Mouse (Mus musculus) kidney, postnatal 4 days (tissue): Measurements from ENCODE around the gene Dtnb.

Experiments used
- DNase-seq, 2 experiments: peaks; one replicate each; pipeline ENCODE4 v3.0.0; 2021; ENCODE audit warnings: mixed read lengths in 2 of 2

The Dtnb gene

DNA sequence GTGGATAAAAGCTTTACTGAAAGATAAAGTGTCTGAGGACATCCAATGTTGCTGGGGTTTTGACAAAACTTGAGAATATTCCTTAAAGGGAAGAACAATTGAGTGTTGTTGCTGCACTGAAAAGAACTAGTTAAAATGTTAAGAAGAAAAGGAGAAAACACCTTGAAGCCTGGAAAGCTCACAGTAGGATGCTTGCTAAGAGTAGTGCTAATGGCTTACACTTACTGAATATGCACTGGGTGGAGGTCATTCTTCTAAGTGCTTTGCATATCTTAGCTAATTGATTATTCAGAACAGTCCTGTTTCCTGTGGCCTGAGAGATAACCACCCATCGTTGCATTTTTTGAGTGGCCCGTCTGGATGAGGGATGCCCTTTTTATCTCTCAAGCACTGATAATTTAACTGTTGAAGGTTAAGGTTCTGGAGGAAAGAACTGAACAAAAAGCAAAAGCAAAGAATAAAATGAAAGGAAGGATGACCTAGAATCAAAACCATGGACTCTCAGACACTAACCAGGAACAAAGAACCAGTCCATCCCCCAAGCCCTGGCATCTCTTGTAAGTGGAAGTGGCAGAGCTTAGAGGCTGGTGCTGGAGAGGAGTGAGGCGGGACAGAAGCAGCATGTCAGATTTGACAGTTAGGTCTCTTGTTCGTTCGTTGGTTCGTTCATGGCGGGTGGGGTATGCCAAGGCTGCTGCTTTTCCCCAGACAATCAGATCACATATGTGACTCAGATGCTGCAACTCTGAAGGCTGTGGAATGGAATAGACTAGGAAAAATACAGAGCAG is 166.8 kb downstream of the Dtnb start:
- DNase-seq, result no peak

- peak in 1 of 2 experiments; percentile 13 for DNase-seq
Measured at GRCm38 (mm10) chr12:3739749-3740704, 167.8 kb downstream of the Dtnb start.

GRCm38 (mm10) chr12:3740705-3741081 is 168.5 kb downstream of the Dtnb start:
- no peak for DNase-seq

DNA sequence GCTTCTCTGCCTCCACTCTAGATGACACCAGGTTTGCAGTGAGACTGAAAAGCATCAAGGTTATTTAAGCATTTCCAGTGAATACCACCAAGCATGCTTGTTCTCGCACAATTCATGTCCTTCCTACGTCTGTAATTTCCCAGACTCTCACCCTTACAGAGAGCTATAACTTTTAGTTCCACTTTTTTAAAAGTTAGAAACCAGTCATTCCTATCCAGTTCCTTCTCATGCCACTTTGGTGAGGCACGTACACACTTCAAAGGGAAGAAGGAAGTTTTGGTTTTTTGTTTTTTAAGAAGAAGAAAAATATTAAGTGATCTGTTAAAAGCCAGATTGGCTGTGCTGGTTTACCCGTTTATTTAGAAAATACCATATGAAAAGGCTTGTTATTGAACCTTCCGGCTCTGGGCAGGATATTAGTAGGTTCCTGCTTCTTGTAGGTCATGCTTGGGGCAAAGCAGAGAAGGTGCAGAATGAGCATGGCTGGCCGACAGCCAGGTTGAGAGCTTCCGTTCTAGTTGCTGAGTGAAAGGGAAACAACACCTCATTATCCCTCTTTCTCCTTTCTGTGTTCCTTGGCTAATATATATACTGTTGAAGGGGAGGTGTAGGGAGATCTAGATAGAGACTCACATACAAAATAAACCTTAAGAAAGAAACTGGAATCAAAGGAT is 173.4 kb downstream of the Dtnb start:
- DNase-seq, result peak; percentile 58 to 73

DNA sequence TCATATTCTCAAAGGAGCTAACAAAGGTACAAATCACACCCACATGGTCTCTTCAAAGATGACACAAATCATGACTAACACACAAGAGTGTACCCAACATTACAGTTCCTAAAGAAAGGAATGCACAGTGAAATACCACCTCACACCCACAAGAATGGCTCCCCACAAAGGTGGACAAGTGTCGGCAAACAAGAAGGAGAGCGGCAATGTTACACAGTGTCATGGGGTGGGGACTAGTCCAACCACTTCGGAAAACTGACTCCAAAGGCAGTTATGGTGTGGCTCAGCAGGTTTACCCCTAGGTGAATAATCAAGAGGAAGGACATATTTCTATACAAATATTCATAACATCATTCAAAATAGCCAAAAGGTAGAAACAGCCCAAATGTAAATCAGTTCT is 174.2 kb downstream of the Dtnb start:
- DNase-seq, result no peak

DNA sequence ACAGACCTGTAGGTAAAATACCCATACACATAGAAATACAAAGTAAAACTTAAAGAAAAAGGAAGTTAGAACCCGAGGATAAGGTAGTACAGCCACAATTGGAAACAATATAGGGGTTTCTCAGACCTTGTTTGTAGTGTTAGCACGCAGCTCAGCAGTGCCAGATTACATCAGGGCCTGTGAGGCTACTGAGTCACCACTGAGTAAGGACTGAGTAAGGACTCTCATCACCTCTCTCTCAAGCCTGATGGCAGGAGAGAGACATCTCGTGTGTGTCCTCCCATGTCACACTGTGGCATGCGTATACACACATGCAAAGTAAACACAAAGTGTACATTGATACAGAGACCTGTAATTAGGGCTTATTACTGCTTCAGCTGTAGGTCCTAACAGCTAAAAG is 175.4 kb downstream of the Dtnb start:
- no peak for DNase-seq

- no peak for DNase-seq
Measured at GRCm38 (mm10) chr12:3755522-3755921, 183.3 kb downstream of the Dtnb start.

- no peak for DNase-seq
Measured at GRCm38 (mm10) chr12:3756216-3756615, 184.0 kb downstream of the Dtnb start.

DNA sequence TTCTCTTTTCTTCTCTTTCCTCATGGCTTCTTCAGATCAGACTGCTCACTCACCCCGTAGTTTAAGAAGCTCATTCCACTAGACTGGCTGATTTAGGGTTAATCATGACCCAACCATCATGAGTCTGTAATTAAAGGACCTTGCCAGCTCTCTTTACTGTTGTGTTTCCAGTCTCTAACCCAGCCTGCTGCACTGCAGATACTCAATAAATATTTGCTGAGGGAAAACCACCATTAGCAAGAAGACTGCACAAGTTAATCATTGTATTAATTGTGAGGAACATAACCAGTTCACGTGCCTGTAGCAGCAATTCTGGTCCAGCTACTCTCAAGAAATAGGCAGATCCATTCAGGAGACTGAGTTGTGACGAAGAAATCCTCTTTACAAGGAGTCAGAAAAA is 185.9 kb downstream of the Dtnb start:
- DNase-seq, result no peak

DNA sequence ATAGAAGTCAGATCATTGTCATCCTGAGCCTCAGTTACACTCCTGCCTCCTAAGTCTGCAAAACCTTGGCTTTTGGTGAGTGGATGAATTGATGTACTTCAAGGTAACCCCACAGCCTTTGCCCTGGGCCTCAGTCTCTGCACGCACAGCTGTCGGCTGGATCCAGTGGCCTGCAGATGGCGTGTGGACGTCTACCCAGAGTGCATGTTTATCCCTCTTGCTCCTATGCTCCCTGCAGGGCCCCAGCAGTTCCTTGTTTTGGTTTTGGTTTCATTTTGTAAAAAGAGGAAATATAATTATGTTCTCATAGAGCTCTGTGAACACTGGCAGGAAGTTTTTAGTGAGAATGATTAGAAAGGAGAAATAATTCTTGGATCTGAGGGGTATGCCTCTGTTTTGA is 187.2 kb downstream of the Dtnb start:
- peak; percentile 66 to 78 for DNase-seq

DNA sequence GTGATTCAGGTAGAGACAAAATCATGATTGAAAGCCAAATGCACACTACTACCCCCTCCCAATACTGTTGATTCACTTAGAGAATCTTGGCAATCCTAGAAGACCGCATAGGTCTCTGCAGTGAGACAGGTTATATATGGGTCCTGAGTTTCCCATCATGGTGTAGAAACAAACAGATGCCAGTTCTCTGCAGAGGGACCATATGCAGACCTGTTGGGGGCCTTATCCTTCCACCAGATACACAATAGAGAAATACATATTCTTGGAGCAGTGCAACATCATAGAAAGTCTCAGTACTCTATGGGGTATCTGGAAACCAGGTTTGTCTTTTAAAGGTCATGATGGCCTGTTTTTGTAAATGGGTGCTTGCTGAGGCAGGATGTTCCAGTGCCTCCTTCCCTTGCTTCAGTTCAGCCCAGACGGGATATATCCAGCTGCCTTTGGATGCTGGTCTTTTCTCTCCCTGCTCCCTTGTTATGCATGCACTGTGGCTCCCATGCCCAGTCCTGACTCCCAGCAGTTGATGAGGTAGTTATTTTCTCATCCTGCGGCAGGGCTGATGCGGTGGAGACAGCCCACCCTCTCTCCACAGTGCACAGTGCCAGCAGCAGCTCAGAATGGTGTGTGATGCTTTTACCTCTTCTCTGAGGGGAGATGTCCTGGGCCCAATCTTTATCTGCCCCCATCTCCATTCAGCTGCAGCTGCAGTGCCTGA is 188.9 kb downstream of the Dtnb start:
- DNase-seq, result no peak

DNA sequence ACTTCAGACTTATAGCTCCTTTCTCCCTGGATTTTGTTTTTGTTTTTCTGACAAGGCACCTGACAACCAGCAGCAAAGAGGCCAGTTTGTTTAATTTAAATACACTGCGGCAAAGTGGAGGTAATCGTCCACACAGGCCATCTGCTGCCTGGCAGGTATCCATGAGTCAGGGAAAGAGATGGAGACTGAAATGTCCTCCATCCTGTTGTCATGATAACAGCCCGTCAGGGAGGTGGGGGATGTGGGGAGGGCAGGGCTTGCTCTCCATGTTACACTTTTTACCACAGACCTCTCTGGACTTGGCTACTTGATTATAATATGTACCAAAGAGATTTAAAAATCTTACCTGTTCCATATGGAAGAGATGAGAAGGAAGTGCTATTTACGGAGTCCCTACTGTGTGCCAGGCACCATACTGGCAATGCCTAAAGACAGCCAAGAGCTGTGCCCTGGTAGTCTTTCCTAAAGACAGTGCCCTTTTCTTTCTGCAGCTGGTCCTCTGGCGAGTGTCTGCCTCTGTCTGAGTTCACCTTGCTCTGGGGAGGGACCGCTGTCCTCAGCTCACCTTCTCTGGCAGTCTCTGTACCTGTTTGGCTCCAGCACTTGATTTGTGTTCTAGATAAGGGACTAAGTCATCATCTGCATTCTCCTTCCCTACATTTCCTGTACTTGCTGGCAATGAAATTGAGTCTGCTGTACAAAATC is 189.6 kb downstream of the Dtnb start:
- no peak for DNase-seq

- no peak for DNase-seq
Measured at GRCm38 (mm10) chr12:3764191-3764804, 192.1 kb downstream of the Dtnb start.

DNA sequence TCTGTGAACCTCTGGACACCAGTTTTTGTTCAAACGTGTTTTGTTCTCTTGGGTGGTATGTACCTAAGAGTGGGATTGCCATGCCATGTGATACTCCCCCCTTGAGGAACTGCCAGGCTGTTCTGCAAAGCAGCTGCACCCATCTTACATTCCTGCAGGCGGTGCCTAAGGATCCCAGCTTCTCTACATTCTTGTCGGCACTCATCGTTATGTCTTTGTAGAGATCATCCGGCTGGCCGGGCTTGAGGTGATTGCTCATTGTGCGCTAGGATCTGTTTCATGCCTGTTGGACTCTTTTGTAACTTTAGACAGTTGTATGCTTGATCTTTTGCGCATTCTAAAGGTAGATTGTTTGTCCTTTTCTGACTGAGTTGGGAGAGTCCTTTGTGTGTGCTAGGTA is 195.2 kb downstream of the Dtnb start:
- DNase-seq, result no peak

GRCm38 (mm10) chr12:3768391-3768790 is 196.2 kb downstream of the Dtnb start:
- no peak for DNase-seq

DNA sequence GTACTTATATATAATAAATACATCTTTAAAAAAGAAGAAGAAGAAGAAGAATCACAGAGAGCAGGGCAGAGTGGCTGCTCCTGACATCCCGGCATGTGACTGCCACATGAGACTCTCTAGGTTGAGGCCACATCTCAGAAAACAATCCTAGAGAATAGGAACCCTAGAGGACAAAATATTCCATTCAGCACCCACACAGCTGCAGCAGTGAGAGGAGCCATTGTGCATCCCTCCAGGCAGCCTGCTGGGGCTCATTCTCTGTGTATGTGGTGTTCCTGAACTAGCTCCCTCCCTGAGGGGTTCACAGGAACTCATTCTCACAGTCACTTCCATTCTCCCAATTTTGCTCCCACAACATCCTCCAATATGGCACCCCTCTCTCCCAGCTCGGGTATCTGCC is 198.4 kb downstream of the Dtnb start:
- DNase-seq, result no peak

DNA sequence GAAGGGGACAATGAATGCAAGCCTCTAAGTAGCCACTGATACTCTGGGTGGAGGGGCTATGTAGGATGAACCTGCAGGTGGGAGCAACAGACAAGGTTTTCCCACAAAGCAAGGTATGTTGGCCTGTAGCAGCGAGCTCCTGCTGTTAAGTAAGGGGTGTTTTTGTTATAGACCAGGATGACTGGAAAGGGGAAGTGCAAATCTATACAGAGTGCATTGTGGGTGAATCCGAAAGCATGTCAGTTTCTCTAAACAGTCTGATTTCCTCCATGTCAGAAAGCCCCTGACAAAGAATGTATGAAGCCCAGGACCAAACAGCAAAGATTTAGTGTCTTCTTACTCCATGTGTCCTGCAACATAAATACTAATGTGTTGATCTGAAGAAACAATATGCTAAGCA is 198.9 kb downstream of the Dtnb start:
- DNase-seq, result no peak

GRCm38 (mm10) chr12:3773643-3774042 is 201.5 kb downstream of the Dtnb start:
- no peak for DNase-seq

GRCm38 (mm10) chr12:3776015-3776414 is 203.8 kb downstream of the Dtnb start:
- DNase-seq, result no peak

DNA sequence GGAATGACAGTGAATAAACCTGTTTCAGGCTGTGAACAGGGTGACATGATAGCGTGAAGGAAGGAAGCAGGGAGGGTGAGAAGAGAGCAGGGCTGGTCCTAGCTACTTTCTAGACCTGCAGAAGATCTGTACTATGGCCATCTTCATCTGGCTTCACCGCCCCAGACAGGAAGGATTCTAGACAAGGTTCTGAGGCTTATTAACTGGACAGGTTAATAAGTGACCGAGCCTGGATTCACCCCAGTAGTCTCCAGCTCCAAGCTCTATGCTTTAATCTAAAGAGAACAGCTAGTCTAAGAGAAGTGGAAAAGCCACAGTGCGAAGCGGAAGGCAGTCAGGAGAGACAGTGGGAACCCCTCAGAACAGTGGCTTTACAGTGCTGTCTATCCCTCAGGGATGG is 205.5 kb downstream of the Dtnb start:
- DNase-seq, result peak; percentile 38 to 60

DNA sequence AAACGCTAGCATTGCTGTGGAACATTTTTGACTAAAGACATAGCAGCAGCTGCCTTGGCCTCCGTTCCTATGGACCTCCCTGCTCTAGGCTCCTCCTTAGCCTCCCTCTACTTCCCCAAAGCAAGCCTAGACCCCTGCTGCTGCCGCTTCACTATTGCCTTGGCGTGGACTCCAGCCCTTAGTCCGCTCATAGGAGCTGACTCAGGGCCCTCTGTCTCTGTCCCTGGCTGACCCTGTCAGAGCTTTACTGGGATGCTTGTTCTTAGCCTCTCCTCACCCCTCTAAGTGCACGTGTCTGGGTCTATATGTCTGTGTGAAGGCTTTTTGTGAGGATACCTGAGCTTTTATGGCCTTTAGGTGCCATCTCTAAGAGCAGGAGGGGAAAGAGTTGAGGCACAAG is 206.1 kb downstream of the Dtnb start:
- DNase-seq, result peak in 1 of 2 experiments; percentile 41

DNA sequence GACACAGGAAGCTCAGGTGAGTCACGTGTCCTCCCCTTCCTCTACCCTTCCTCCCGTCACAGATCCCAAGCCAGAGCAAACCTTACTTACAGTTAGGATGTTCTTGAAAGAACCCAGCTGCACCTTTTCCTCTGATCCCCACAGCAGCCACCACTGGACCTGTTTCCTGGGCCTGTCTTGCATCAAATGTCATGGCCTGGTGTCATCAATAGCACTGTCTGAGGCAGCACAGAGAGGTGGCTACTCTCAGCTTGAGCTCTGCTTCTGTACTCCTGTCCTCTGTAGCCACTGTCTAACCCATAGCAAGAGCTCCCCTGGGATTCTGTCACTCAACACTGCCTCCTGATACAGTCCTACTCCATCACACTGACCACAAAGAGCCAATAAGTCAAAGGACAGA is 207.5 kb downstream of the Dtnb start:
- DNase-seq, result no peak
